Mouse (Mus musculus) megakaryocyte-erythroid progenitor cell, adult 5 weeks (primary cell): ENCODE measurements around the gene Slc5a12. TPM values are rescaled to one million over a fixed set of nuclear protein-coding genes. Genes with fewer than 3 reads are reported as not detected.

Source experiments
- polyA plus RNA-seq: library from polyadenylated mRNA; stranded (reverse); fragments of >175 nt; gene quantifications from 2 replicates; pipeline ENCODE4 v1.2.3, GENCODE M21; 2012

Slc5a12 gene
- polyA plus RNA-seq, result not detected in 2 replicates

DNA sequence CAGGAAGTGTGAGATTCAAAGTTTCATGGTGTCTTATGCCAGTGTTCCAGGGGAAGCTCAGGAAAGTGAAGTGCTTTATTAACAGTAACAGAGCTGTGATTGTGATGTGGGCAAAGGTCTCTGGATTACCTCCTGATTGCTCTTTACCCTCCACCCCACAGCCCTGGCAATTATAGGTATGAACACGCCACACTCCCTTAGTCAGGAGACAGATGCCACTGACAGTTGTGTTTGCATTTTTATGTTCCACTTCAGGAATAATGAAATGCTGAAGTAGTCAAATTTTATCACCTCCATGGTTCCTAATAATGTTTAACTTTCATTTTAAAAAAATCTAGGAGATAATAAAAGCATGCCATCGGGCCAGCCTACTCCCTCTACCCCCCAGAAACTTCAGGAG is at the start of gene Slc5a12:
TSS of gene Slc5a12 (plus strand) at position 367 of the 400 bp plus-strand sequence.

Other genes starting within 250 kb of the Slc5a12 start
- gene Fibin, start 234.1 kb upstream of the Slc5a12 start, polyA plus RNA-seq, result not detected in 2 replicates
- not detected in 2 replicates for gene Muc15, start 124.0 kb downstream of the Slc5a12 start, polyA plus RNA-seq